Mouse (Mus musculus) gastrocnemius, adult 18-20 months (tissue): ENCODE data around the gene Gm15097. TPM values are rescaled to one million over a fixed set of nuclear protein-coding genes. Genes with fewer than 3 reads are reported as not detected.
"Not testable (repeated sequence)": the region's sequence is repeated elsewhere in the genome, so short reads cannot be mapped to it uniquely, and the experiment has no call there.

ENCODE experiments used
- DNase-seq: peaks from one replicate; pipeline ENCODE4 v3.0.0; 2021; ENCODE audit warnings: low spot score
- long read RNA-seq, 2 experiments: library from polyadenylated mRNA; stranded (forward); transcript quantifications; one replicate each; pipeline ENCODE4 v2.0.0; 2021
- total RNA-seq, 2 experiments: library from RNA; stranded (reverse); gene quantifications; 2 replicates each; pipeline ENCODE4 v1.2.3; 2021

Gm15097 gene
- not detected for total RNA-seq
- long read RNA-seq, experiment 1 = 0 reads
- long read RNA-seq, experiment 2 = 0 reads

GRCm38 (mm10) chrX:149784173-149784572 lies at the start of gene Gm15097:
Gene Gm15097, plus strand, starts transcription at chrX:149784473.
- not testable (repeated sequence) for DNase-seq

GRCm38 (mm10) chrX:149762853-149763252 lies 21.4 kb upstream of the Gm15097 start:
- DNase-seq = not testable (repeated sequence)

- not testable (repeated sequence) for DNase-seq
Measured at GRCm38 (mm10) chrX:149811178-149811577, 26.9 kb downstream of the Gm15097 start.

Other genes starting within 250 kb of the Gm15097 start
- gene Gm10439, start 189.9 kb upstream of the Gm15097 start, total RNA-seq = not detected
- gene Gm15091, start 157.2 kb downstream of the Gm15097 start, total RNA-seq = not detected